Mouse (Mus musculus): ENCODE results near the gene Utrn.

Utrn gene

GRCm38 (mm10) chr10:12869029-12869671 lies at the start of gene Utrn:
Gene Utrn (minus strand): TSS chr10:12869365.
- peak; percentile 63 to 71 for DNase-seq

- no peak for DNase-seq
These were observed 48.5 kb upstream of the Utrn start for GRCm38 (mm10) chr10:12917626-12918025.

GRCm38 (mm10) chr10:12916376-12916775 lies 47.2 kb upstream of the Utrn start:
- no peak for DNase-seq

DNA sequence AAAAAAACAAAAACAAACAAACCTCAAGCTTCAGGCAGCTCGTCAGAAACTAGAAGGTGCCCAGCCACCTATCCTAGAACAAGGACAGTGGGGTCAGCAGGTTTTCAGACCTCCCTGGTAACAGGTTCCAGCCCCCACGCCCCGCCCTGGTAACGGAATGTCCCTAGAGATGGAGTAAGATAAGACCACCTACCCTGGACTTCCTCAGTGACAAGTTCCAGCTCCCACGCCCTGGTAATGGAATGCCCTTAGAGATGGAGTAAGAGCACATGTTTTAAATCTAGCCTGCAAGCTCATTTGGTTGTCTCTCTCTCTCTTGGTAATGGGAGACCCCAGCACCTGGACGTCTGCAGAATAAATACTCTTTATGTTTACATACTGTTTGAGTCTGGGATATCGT lies 46.7 kb upstream of the Utrn start:
- DNase-seq: no peak

- no peak for DNase-seq
These were observed 45.0 kb upstream of the Utrn start for GRCm38 (mm10) chr10:12914203-12914602.

- peak; percentile 27 to 30 for DNase-seq
These were observed 42.9 kb upstream of the Utrn start for GRCm38 (mm10) chr10:12911981-12912530.

- no peak for DNase-seq
These were observed 42.3 kb upstream of the Utrn start for GRCm38 (mm10) chr10:12911451-12911850.

- DNase-seq: no peak
These were observed 40.7 kb upstream of the Utrn start for GRCm38 (mm10) chr10:12909891-12910290.

DNA sequence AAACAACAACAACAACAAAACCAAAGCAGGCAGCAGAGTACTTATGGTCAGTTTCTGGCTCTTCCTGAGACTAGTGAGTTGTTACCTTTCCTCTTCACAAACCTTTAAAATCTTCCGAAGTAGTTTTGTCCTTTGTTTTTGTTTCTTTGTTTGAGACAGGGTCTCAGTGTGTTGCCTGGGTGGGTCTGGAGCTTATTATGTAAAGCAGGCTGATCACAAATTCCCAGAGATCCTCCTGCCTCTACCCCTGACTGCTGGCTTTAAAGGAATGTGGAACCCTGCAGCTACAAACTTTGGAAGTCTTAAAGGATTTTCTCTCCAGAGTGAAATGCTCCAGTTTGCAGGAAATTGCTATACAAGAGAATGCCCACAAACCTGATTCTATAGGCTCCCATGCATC lies 40.0 kb upstream of the Utrn start:
- DNase-seq: no peak

- no peak for DNase-seq
These were observed 35.0 kb upstream of the Utrn start for GRCm38 (mm10) chr10:12904140-12904528.

GRCm38 (mm10) chr10:12903440-12904139 lies 34.4 kb upstream of the Utrn start:
- DNase-seq: no peak

DNA sequence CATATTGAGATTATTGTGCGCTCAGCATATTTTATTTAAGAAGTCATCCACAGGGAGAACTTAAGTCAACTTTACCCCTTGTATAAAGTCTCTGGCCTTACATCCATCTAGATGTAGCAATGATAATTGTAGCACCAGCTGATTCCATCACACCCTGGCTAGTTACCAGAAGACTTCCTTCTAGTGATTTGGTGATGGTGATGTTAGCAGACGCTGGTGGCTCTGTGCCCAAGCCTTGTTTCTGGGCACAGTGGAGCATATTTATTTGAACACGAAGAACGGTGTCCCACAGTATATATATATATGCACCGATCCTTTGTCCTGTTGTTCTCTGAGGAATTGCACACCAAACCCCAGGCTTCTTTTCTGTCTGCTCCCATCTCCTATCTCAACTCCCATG lies 30.7 kb upstream of the Utrn start:
- no peak for DNase-seq

- DNase-seq: no peak
These were observed 24.2 kb upstream of the Utrn start for GRCm38 (mm10) chr10:12893339-12893738.

- peak; percentile 7 to 12 for DNase-seq
These were observed 19.2 kb upstream of the Utrn start for GRCm38 (mm10) chr10:12888373-12888772.

GRCm38 (mm10) chr10:12887792-12888191 lies 18.6 kb upstream of the Utrn start:
- no peak for DNase-seq

DNA sequence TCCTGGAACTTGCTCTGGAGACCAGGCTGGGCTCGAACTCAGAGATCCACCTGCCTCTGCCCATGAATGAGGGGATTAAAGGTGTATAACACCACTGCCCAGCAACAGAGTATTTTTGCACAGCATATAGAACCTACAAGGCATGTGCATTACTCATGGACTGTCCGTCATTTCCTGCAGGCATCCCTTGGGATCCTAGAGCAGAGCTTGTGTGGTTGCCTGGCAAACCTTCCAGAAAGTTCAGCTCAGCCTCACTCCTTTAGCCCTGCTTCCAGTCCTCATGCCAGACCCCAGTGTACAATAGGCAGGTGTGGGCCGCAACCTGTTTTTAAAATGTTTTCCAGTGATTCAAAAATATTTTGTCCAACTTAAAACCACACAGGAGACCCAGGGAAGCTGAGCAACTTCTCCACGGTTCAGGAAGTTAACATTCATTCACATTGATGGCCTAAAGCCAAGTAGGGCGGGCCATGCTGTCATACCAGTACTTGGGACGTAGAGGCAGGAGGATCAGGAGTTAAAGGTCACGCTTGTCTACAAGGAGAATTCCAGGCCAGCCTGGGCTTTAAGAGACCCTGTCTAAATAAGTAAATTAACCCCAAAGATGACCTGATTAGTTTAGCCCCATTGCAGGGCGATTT lies 15.3 kb upstream of the Utrn start:
- no peak for DNase-seq

- DNase-seq: no peak
These were observed 12.7 kb upstream of the Utrn start for GRCm38 (mm10) chr10:12881911-12882310.

DNA sequence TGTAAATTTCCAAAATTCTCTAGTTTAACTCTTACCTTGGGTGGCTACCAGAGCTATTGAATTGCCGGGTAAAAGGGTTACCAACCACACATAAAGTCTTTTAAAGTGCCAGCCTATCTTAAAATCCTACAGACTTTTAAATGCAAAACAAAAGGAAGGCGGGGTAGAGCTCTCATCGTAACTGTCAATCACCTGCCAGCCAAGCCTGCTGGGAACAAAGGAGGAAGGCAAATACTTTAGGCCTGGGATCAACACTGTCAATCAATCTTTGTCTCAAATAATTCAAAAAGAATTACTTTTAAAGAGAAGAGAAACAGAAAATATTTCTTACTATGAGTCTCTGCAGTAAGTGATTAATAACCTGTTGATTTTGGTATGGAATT lies 10.1 kb upstream of the Utrn start:
- no peak for DNase-seq

DNA sequence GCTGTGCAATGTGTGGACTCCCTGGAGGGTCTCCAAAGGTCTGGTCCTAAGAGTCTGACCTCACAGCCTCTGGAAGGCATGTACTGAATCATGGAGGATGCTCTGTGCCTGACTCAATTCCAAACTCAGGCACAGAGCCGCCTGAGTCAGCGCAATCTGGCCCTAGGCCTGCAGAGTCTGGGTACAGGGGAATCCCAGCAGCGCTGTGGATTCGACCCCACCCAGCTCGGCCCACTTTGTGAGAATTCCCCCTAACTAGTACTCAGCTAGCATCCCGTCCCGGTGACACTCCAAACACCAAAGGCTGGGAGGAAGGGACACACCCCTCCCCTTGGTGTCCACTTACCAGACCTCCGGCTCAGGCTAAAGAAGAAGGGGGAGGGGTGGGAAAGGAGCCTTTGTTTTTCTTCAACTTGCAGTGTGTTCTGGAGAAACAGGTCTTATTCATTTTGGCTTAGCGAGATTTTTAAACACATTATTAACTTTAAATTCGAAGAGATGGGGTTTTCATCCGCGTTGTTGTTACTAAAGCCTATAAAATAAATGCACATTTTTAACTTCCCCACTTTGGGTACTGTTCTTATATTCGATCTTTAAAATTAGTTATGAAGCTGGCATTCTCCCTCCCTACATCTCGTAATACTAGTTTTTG lies 9.6 kb upstream of the Utrn start:
- DNase-seq: no peak

DNA sequence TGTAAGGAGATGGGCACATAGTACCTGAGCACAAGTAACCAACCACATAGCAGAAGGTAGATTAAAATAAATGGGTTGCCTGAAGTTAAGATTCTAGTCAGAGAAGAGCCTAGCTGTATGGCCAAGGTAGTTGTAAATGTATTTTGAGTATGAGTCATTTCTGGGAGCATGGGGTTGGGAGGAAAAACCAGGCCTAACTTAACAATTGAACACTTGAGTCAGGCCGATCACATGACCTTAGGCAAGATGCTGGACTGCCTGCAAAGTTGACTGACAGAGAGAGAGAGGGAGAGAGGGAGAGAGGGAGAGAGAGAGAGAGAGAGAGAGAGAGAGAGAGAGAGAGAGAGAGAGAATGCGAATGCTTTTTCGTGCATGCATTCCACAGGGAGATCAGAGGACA lies 7.3 kb upstream of the Utrn start:
- no peak for DNase-seq

DNA sequence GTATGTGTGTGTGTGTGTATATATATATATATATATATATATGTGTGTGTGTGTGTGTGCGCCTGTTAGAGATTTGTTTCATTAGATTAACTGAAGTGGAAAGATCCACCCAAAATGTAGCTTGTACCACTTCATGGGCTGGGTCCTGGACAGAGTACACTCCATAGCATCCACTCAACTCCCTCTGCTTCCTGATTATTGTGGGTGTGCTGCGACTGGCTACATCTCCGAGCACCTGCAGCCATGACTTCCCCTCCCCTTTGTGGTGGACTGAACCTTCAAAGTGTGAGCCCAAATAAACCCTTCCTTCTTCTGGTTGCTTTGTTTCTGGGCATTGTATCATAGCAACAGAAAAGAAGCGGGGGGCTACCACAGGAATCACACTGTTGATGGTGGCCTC lies 6.2 kb upstream of the Utrn start:
- DNase-seq: no peak

GRCm38 (mm10) chr10:12874577-12875277 lies 5.6 kb upstream of the Utrn start:
- peak; percentile 9 to 21 for DNase-seq

- no peak for DNase-seq
These were observed 681 bp upstream of the Utrn start for GRCm38 (mm10) chr10:12869846-12870245.
